Mouse (Mus musculus) forebrain, embryonic 12.5 days (tissue): ENCODE data around the gene Rab11fip5. TPM values are rescaled to one million over a fixed set of nuclear protein-coding genes. Genes with fewer than 3 reads are reported as not detected.
A peak's percentile ranks its signal among the peaks of the same experiment; 100 is the strongest.

ENCODE experiments used
- ATAC-seq: fragments of 200-750 bp; cut with Nextera tagmentation; 2 replicates; pipeline ENCODE4 v1.8.0; 2017; ENCODE audit warnings: moderate TSS enrichment; ENCODE audit not compliant: low FRiP score
- H3K27ac ChIP-seq: fragments of 300-500 bp; sonication (generic); 2 replicates; pipeline ENCODE4 v1.5.1; 2016; ENCODE audit warnings: mild to moderate bottlenecking
- H3K27me3 ChIP-seq: fragments of 300-500 bp; sonication (generic); 2 replicates; pipeline ENCODE4 v1.6.1; 2016; ENCODE audit warnings: mild to moderate bottlenecking
- H3K36me3 ChIP-seq: fragments of 300-500 bp; sonication (generic); replicated peaks from 2 replicates; pipeline ENCODE4 v1.6.1; 2016; ENCODE audit warnings: mild to moderate bottlenecking
- H3K4me1 ChIP-seq: fragments of 300-500 bp; sonication (generic); 2 replicates; pipeline ENCODE4 v1.6.1; 2016
- H3K4me2 ChIP-seq: fragments of 300-500 bp; sonication (generic); 2 replicates; pipeline ENCODE4 v1.6.1; 2016; ENCODE audit warnings: mild to moderate bottlenecking, moderate library complexity
- H3K4me3 ChIP-seq: fragments of 300-500 bp; sonication (generic); replicated peaks from 2 replicates; pipeline ENCODE4 v1.5.1; 2016; ENCODE audit warnings: mild to moderate bottlenecking
- H3K9ac ChIP-seq: fragments of 300-500 bp; sonication (generic); 2 replicates; pipeline ENCODE4 v1.6.1; 2016; ENCODE audit warnings: mild to moderate bottlenecking
- H3K9me3 ChIP-seq: fragments of 300-500 bp; sonication (generic); 2 replicates; pipeline ENCODE4 v1.6.1; 2016
- WGBS: fragments of 180-500 bp; shearing (Covaris S2); methylation state at CpG from one replicate; pipeline ENCODE4 v1.1.7; 2016; 5-methylcytosine and 5-hydroxymethylcytosine counted together
- microRNA-seq: library from miRNA; unstranded; fragments of <30 nt; microRNA quantifications from one replicate; pipeline ENCODE4, GENCODE M21; 2017
- polyA plus RNA-seq: library from polyadenylated mRNA; unstranded; fragments of >200 nt; fragmentation: Nextera tagmentation; extraction: Ambion mirVana; gene quantifications from 2 replicates; pipeline ENCODE4 v1.2.1, GENCODE M21; 2016

Rab11fip5 gene
- polyA plus RNA-seq, 1 experiment from 2014 or later = 6.8 TPM

DNA sequence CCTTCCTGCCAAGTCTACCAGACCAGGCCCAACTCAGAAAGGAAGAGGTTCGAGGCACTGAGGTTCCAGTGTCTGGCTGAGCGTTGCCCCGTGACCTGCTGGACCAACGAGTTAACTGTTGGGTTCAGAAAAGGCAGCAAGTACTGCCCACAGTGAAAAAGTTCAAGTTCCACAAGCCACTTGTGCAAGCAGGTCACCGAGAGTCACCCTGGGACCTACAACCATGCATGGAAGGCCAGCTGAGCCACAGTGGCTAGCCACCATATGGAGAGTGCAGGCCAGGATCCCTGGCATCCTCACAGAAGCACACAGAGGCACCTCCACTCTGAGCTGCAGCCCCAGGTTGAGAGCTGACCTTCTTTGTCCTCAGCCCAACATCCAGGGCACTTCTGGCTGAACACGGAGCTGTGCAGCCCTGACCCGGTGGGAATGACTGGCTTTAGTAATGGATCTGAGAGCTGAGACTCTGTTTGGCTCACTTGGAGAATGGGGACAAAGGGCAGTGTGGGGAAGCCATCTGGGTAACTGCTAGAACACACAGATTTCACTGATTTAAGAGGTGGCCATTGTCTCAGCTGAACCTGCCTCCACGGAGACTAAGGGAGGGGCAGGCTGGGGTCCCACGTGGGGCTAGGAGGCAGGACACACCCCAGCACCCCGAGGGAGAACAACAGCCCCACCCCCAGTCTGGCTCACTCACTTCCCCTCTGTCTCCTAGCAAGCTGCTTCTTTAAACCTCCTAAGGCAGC is 81.0 kb downstream of the Rab11fip5 start:
- no peaks in the 10 kb centered on the region for H3K27me3 ChIP-seq
- H3K27ac ChIP-seq = peak overlapping the region; percentile 93
- H3K4me2 ChIP-seq = no peak overlapping the region
- H3K4me1 ChIP-seq = peaks cover 28% of the 10 kb centered on the region
- H3K9me3 ChIP-seq = 0 out of 2 replicates have a peak, but pooled peaks cover 5% of the 10 kb centered on the region
- H3K9ac ChIP-seq = peak overlapping the region; percentile 12; the same call in 1 of the 2 replicates
- H3K36me3 ChIP-seq = no peaks in the 10 kb centered on the region; the same call in 1 of the 2 replicates
- ATAC-seq = peak; percentile 86; the same call in 1 of the 2 replicates
- no peak overlapping the region for H3K4me3 ChIP-seq
- 40% methylated on average over 10 of the region's 10 CpGs for WGBS

DNA sequence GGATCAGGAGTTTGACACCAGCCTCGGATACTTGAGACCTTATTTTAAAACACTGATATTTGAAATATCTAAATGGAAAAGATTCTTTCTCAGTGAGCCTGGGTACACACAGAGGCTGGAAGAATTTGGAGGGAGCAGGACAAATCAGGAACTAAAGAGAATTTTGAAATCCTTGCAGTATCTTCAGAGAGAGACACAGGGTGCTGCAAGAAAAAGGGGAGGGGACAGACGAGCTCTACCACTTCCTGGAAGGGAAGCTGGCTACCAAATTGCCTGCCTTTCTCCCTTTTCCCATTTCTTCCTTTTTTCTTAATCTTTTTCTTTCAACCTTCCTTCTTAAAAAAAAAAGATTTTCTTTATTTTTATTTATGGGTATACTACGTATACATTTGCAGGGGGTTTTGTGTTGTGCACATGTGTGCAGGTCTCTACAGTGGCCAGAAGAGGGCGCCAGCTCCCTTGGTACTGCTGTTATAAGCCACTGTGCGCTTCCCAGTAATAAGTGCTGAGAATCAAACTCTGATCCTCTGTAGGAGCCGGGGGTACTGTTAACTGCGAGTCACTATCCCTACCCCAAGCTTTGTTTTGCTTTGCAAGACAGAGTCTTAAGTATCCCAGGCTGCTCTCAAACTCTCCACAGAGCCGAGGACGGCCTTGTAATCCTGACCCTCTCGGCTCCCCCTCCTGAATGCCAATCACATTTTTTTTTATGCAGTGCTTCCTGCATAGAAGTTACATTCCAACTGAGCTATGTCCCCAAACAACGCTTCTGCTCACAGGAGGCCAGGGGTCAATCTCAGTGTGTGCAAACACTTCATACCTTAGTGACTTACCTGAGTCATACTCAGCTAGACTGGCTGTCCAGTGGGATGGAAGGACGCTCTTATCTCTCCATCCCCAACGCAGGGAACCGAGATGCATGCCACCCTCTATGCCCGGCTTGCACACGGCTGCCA is 83.3 kb downstream of the Rab11fip5 start:
- Histone ChIP-seq H3K4me3 (no peak overlapping the region), H3K36me3 (no peaks in the 10 kb centered on the region; the same call in 1 of the 2 replicates), H3K27me3 (no peaks in the 10 kb centered on the region), H3K9ac (no peak overlapping the region), H3K4me1 (peaks cover 28% of the 10 kb centered on the region), H3K27ac (no peak overlapping the region), H3K9me3 (0 out of 2 replicates have a peak, but pooled peaks cover 5% of the 10 kb centered on the region), H3K4me2 (no peak overlapping the region)
- no peak for ATAC-seq
- WGBS = 91% methylated on average over 16 of the region's 16 CpGs

DNA sequence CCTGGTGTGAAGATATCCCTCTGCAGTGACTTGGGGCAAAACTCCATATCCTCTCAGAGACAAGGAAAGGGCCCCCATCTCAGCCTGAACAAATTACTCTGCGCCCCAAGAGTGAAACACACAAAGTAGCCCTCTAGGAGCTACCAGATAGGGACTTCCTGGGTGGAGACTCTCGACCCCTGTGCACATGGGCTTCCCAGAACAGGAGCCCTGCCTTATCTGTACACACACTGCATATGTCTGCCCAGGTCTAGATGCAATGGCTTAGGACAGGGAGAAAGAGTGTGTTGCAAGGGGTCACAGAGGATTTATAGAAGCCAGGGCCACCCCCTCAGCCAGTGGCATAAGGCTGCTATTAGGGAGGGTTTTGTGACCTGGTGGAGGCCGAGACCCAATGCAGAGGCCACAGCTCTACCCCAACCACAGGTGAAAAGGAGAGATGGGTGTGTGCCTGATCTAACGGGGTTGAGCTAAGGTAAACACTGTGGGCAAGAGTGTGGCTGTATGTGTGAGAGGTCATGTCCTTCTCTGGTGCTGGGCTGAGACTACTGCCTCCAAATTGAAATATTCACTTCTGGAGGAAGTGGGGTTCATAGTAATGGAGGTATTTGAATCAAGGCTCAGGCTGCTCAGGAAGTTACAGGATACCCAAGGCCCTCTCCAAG is 86.1 kb downstream of the Rab11fip5 start:
- 84% methylated on average over 4 of the region's 4 CpGs for WGBS
- Histone ChIP-seq H3K9me3 (0 out of 2 replicates have a peak, but pooled peaks cover 5% of the 10 kb centered on the region), H3K27ac (no peak overlapping the region), H3K4me3 (no peak overlapping the region), H3K36me3 (no peaks in the 10 kb centered on the region; the same call in 1 of the 2 replicates), H3K27me3 (no peaks in the 10 kb centered on the region), H3K4me2 (no peak overlapping the region), H3K4me1 (peaks cover 5% of the 10 kb centered on the region), H3K9ac (no peak overlapping the region)
- ATAC-seq = no peak

DNA sequence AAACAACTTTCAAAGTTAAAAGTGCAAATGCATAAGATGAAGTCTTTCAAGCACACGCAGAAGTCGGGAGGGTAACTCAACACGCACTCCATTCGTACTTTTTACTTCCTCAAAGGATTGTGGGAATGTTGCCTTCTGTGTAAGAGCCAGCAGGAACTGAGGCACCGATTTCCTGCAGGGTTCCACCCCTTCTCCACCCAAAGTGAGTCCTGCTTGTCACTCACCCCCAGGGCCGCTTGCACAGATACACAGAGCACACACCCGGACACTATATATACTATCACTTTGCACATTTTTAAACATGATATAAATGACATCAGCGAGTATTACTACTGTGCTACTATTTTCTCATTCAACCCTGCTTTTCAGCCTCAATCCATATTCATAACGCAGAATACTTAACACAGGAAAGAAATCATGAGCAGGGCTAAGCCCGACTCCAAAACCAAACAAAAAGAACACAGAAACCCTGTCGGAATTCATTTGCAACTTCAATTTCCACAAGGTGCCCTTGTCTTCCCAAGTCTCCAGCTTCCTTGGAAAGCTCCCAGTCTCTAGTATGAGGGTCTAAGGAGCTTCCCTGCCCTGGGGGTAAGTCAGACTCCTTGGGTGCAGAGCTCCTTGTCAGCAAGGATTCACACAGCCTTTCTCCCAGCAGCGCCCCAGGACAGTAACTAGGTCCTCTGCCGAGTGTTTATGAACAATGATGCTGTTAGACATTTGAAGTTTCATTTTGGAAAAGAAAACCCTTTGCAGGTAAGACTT is 88.0 kb downstream of the Rab11fip5 start:
- Histone ChIP-seq H3K27me3 (no peaks in the 10 kb centered on the region), H3K4me1 (no peaks in the 10 kb centered on the region), H3K36me3 (no peaks in the 10 kb centered on the region; the same call in 1 of the 2 replicates), H3K4me2 (no peak overlapping the region), H3K4me3 (no peak overlapping the region), H3K9me3 (0 out of 2 replicates have a peak, but pooled peaks cover 5% of the 10 kb centered on the region), H3K27ac (no peak overlapping the region), H3K9ac (no peak overlapping the region)
- WGBS = 87% methylated on average over 13 of the region's 13 CpGs
- no peak for ATAC-seq

Small RNAs within 50 kb of the gene (microRNA-seq; reads per million reads assigned to microRNA genes)
- gene Mir705 = not detected

Other genes with a start within 250 kb of the Rab11fip5 start
- gene Spr, start 236.9 kb downstream of the Rab11fip5 start, polyA plus RNA-seq = 28.9 and 31.7 TPM in 2 replicates
- 71.6 and 89.0 TPM in 2 replicates for gene Emx1, start 187.2 kb downstream of the Rab11fip5 start, polyA plus RNA-seq
- 16.8 and 17.2 TPM in 2 replicates for gene Sfxn5, start 41.2 kb downstream of the Rab11fip5 start, polyA plus RNA-seq
- gene Noto, start 49.3 kb upstream of the Rab11fip5 start, polyA plus RNA-seq = not detected in 2 replicates
- 49.8 and 51.5 TPM in 2 replicates for gene Smyd5, start 57.4 kb upstream of the Rab11fip5 start, polyA plus RNA-seq
- gene Cct7, start 76.9 kb upstream of the Rab11fip5 start, polyA plus RNA-seq = 610 and 617 TPM in 2 replicates
- 33.0 and 34.0 TPM in 2 replicates for gene Pradc1, start 77.3 kb upstream of the Rab11fip5 start, polyA plus RNA-seq
- 1.9 and 2.6 TPM in 2 replicates for gene Fbxo41, start 128.4 kb upstream of the Rab11fip5 start, polyA plus RNA-seq
- gene Egr4, start 139.0 kb upstream of the Rab11fip5 start, polyA plus RNA-seq = not detected in 2 replicates
- gene Alms1, start 212.9 kb upstream of the Rab11fip5 start, polyA plus RNA-seq = 11.4 and 14.0 TPM in 2 replicates